Mouse (Mus musculus): ENCODE measurements around the gene Cox19. TPM values are rescaled to one million over a fixed set of nuclear protein-coding genes. Genes with fewer than 3 reads are reported as not detected.

The Cox19 gene
- total and polyA plus RNA-seq, 2 experiments from 2014 or later = 88.6 to 123 TPM

GRCm38 (mm10) chr5:139353946-139354345, 2.7 kb upstream of the Cox19 start:
- Histone ChIP-seq H3K4me2 (ENCODE audit: low read depth, low read length) (no peak overlapping the region), H3K27me3 (ENCODE audit: control insufficient read depth, insufficient read depth, low read length) (0 out of 2 replicates have a peak, but pooled peaks cover 4% of the 10 kb centered on the region), H3K9ac (replicated peaks; ENCODE audit: low read depth, low read length) (no peak overlapping the region), H3K9me3 (replicated peaks; ENCODE audit: control insufficient read depth, low read length) (no peaks in the 10 kb centered on the region), H3K4me3 (ENCODE audit: low read depth, low read length) (no peak overlapping the region), H3K4me1 (ENCODE audit: control insufficient read depth, insufficient read depth) (no peaks in the 10 kb centered on the region), H3K36me3 (replicated peaks; ENCODE audit: control insufficient read depth, insufficient read depth, low read length) (no peaks in the 10 kb centered on the region), H3K27ac (ENCODE audit: low read depth) (no peak overlapping the region)
- TF ChIP-seq EP300 (IDR thresholded peaks at IDR 0.05; ENCODE audit: low read depth) (no peak), CTCF (IDR thresholded peaks at IDR 0.05; ENCODE audit: low read depth) (no peak)
- WGBS = 83% methylated on average over 11 of the region's 11 CpGs
- ATAC-seq (ENCODE audit: insufficient read depth, low read depth) = no peak
- DNase-seq (ENCODE audit: low spot score) = no peak

- 0 out of 2 replicates have a peak, but pooled peaks cover 4% of the 10 kb centered on the region for H3K27me3 ChIP-seq (ENCODE audit: control insufficient read depth, insufficient read depth, low read length)
- TF ChIP-seq CTCF (IDR thresholded peaks at IDR 0.05; ENCODE audit: low read depth) = peak; percentile 7; the same call in 1 of the 2 replicates
- TF ChIP-seq EP300 (IDR thresholded peaks at IDR 0.05; ENCODE audit: low read depth) = no peak
- H3K27ac ChIP-seq (ENCODE audit: low read depth) = no peak overlapping the region
- H3K9me3 ChIP-seq (replicated peaks; ENCODE audit: control insufficient read depth, low read length) = no peaks in the 10 kb centered on the region
- ATAC-seq (ENCODE audit: insufficient read depth, low read depth) (no peak), DNase-seq (ENCODE audit: low spot score) (no peak)
- 52% methylated on average over 10 of the region's 10 CpGs for whole genome bisulfite sequencing
- no peak overlapping the region for H3K4me2 ChIP-seq (ENCODE audit: low read depth, low read length)
- H3K4me3 ChIP-seq (ENCODE audit: low read depth, low read length) = no peak overlapping the region
- H3K4me1 ChIP-seq (ENCODE audit: control insufficient read depth, insufficient read depth) = no peaks in the 10 kb centered on the region
- no peaks in the 10 kb centered on the region for H3K36me3 ChIP-seq (replicated peaks; ENCODE audit: control insufficient read depth, insufficient read depth, low read length)
- H3K9ac ChIP-seq (replicated peaks; ENCODE audit: low read depth, low read length) = no peak overlapping the region
Measured at GRCm38 (mm10) chr5:139353496-139353895, 2.3 kb upstream of the Cox19 start.

GRCm38 (mm10) chr5:139352317-139352716, 1.1 kb upstream of the Cox19 start, which contains the start of gene Cyp2w1:
Cyp2w1 (plus strand) TSS chr5:139352617.
- no peak for TF ChIP-seq CTCF (IDR thresholded peaks at IDR 0.05; ENCODE audit: low read depth)
- TF ChIP-seq EP300 (IDR thresholded peaks at IDR 0.05; ENCODE audit: low read depth) = no peak
- no peaks in the 10 kb centered on the region for H3K9me3 ChIP-seq (replicated peaks; ENCODE audit: control insufficient read depth, low read length)
- H3K4me2 ChIP-seq (ENCODE audit: low read depth, low read length) = no peak within 1 kb of the TSS
- no peak within 1 kb of the TSS for H3K4me3 ChIP-seq (ENCODE audit: low read depth, low read length)
- no peak within 1 kb of the TSS for H3K9ac ChIP-seq (replicated peaks; ENCODE audit: low read depth, low read length)
- 0 out of 2 replicates have a peak, but pooled peaks cover 4% of the 10 kb centered on the region for H3K27me3 ChIP-seq (ENCODE audit: control insufficient read depth, insufficient read depth, low read length)
- WGBS = 47% methylated on average over 6 of the region's 6 CpGs
- DNase-seq (ENCODE audit: low spot score) (no peak), ATAC-seq (ENCODE audit: insufficient read depth, low read depth) (no peak)
- peak within 1 kb of the TSS; percentile 16; the same call in 1 of the 2 replicates for H3K27ac ChIP-seq (ENCODE audit: low read depth)
- H3K36me3 ChIP-seq (replicated peaks; ENCODE audit: control insufficient read depth, insufficient read depth, low read length) = no peaks in the 10 kb centered on the region
- no peaks in the 10 kb centered on the region for H3K4me1 ChIP-seq (ENCODE audit: control insufficient read depth, insufficient read depth)

- Histone ChIP-seq H3K27me3 (ENCODE audit: control insufficient read depth, insufficient read depth, low read length) (0 out of 2 replicates have a peak, but pooled peaks cover 4% of the 10 kb centered on the region), H3K9me3 (replicated peaks; ENCODE audit: control insufficient read depth, low read length) (no peaks in the 10 kb centered on the region), H3K4me2 (ENCODE audit: low read depth, low read length) (no peak overlapping the region), H3K27ac (ENCODE audit: low read depth) (peak overlapping the region; percentile 16; the same call in 1 of the 2 replicates), H3K9ac (replicated peaks; ENCODE audit: low read depth, low read length) (no peak overlapping the region), H3K4me1 (ENCODE audit: control insufficient read depth, insufficient read depth) (no peaks in the 10 kb centered on the region), H3K4me3 (ENCODE audit: low read depth, low read length) (no peak overlapping the region), H3K36me3 (replicated peaks; ENCODE audit: control insufficient read depth, insufficient read depth, low read length) (no peaks in the 10 kb centered on the region)
- no peak for DNase-seq (ENCODE audit: low spot score)
- no peak for TF ChIP-seq CTCF (IDR thresholded peaks at IDR 0.05; ENCODE audit: low read depth)
- TF ChIP-seq EP300 (IDR thresholded peaks at IDR 0.05; ENCODE audit: low read depth) = no peak
- 31% methylated on average over 8 of the region's 8 CpGs for WGBS
- no peak for ATAC-seq (ENCODE audit: insufficient read depth, low read depth)
Measured at GRCm38 (mm10) chr5:139351628-139352027, 410 bp upstream of the Cox19 start.

- Histone ChIP-seq H3K4me2 (ENCODE audit: low read depth, low read length) (no peak overlapping the region), H3K27ac (ENCODE audit: low read depth) (no peak overlapping the region), H3K9ac (replicated peaks; ENCODE audit: low read depth, low read length) (no peak overlapping the region), H3K27me3 (ENCODE audit: control insufficient read depth, insufficient read depth, low read length) (0 out of 2 replicates have a peak, but pooled peaks cover 4% of the 10 kb centered on the region), H3K4me3 (ENCODE audit: low read depth, low read length) (no peak overlapping the region), H3K9me3 (replicated peaks; ENCODE audit: control insufficient read depth, low read length) (no peaks in the 10 kb centered on the region), H3K4me1 (ENCODE audit: control insufficient read depth, insufficient read depth) (no peaks in the 10 kb centered on the region), H3K36me3 (replicated peaks; ENCODE audit: control insufficient read depth, insufficient read depth, low read length) (no peaks in the 10 kb centered on the region)
- TF ChIP-seq EP300 (IDR thresholded peaks at IDR 0.05; ENCODE audit: low read depth) = no peak
- TF ChIP-seq CTCF (IDR thresholded peaks at IDR 0.05; ENCODE audit: low read depth) = no peak
- DNase-seq (ENCODE audit: low spot score) = no peak
- 60% methylated on average over 6 of the region's 6 CpGs for WGBS
- ATAC-seq (ENCODE audit: insufficient read depth, low read depth) = no peak
Measured at GRCm38 (mm10) chr5:139349713-139350112, 1.5 kb downstream of the Cox19 start.

- 36% methylated on average over 1 of the region's 1 CpGs for WGBS
- DNase-seq (ENCODE audit: low spot score) (no peak), ATAC-seq (ENCODE audit: insufficient read depth, low read depth) (no peak)
- Histone ChIP-seq H3K4me2 (ENCODE audit: low read depth, low read length) (no peak overlapping the region), H3K27me3 (ENCODE audit: control insufficient read depth, insufficient read depth, low read length) (0 out of 2 replicates have a peak, but pooled peaks cover 2% of the 10 kb centered on the region), H3K4me3 (ENCODE audit: low read depth, low read length) (no peak overlapping the region), H3K9me3 (replicated peaks; ENCODE audit: control insufficient read depth, low read length) (no peaks in the 10 kb centered on the region), H3K4me1 (ENCODE audit: control insufficient read depth, insufficient read depth) (0 out of 2 replicates have a peak, but pooled peaks cover 5% of the 10 kb centered on the region), H3K36me3 (replicated peaks; ENCODE audit: control insufficient read depth, insufficient read depth, low read length) (peaks cover 7% of the 10 kb centered on the region), H3K9ac (replicated peaks; ENCODE audit: low read depth, low read length) (no peak overlapping the region), H3K27ac (ENCODE audit: low read depth) (no peak overlapping the region)
- no peak for TF ChIP-seq EP300 (IDR thresholded peaks at IDR 0.05; ENCODE audit: low read depth)
- TF ChIP-seq CTCF (IDR thresholded peaks at IDR 0.05; ENCODE audit: low read depth) = no peak
Measured at GRCm38 (mm10) chr5:139347225-139347624, 4.0 kb downstream of the Cox19 start.

Measured in heart, postnatal 0 days (tissue).